Mouse (Mus musculus): ENCODE results near the gene Cep128.

The Cep128 gene

DNA sequence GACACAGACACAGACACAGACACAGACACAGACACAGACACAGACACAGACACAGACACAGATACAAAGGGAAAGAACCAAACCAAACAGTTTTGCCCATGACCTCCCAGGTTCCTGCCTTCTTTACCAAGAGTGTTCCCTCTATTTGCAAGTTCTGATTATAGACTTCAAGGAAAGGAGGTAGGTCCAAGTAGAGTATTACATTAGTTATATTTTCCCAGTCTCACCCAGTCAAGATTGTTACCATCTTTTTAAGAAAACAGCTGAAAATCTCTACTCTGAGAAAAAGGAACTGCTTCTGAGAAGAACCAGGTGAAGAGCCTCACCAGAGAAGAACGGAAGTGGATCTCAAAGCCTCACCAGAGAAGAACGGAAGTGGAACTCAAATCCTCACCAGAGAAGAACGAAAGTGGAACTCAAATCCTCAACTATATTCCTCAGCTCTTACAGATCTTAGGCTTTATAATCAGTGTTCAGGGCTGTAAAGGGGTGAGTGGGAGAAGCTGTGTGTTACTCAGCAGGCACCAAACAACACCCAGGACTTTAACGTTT is 200.8 kb downstream of the Cep128 start:
- peak; percentile 86 for DNase-seq (ENCODE audit: low read depth, low spot score)

DNA sequence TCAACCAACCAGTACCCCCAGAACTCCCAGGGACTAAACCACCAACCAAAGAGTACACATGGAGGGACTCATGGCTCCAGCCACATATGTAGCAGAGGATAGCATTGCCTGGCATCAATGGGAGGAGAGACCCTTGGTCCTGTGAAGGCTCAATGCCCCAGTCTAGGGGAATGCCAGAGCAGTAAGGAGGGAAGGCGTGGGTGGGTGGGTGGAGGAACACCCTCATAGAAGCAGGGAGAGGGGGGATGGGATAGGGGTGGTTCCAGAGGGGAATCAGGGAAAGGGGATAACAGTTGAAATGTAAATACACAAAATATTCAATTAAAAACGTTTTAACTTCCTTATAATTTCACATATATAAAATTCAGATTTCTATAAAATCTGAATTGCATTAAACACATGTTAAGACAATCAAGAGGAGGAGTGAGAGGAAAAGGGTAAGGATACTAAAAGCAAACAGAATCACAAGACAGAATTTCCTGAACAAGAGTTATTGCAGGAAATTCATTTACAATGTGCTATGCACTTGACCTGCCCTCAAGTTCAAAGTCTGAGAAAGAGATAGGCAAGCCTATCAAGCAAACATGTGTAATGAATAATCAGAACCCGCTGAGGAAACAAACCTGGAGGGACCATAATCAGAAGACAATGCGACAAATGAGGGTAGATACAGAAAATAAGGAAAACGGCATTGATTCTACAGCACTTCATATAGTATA is 207.2 kb downstream of the Cep128 start:
- no peak for DNase-seq (ENCODE audit: low read depth, low spot score)

DNA sequence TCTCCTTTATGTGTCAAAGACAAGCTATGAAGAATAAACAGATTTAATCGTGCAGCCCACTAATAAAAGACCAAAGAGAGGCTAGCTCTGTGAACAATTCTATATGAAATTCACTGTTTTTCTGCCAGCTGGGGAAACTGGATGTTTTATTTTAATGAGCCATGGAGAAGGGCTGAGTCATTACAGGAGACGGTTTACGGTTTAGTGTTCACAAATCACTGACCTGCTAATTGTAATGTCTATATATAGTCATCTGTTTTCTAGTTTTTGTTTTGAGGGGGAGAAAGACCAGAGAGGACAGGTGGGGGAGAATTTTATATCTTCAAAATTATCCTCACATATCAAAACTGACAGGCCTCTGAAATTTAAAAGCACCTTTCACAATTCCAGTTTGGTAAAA is 212.6 kb downstream of the Cep128 start:
- DNase-seq (ENCODE audit: low read depth, low spot score): peak; percentile 65

DNA sequence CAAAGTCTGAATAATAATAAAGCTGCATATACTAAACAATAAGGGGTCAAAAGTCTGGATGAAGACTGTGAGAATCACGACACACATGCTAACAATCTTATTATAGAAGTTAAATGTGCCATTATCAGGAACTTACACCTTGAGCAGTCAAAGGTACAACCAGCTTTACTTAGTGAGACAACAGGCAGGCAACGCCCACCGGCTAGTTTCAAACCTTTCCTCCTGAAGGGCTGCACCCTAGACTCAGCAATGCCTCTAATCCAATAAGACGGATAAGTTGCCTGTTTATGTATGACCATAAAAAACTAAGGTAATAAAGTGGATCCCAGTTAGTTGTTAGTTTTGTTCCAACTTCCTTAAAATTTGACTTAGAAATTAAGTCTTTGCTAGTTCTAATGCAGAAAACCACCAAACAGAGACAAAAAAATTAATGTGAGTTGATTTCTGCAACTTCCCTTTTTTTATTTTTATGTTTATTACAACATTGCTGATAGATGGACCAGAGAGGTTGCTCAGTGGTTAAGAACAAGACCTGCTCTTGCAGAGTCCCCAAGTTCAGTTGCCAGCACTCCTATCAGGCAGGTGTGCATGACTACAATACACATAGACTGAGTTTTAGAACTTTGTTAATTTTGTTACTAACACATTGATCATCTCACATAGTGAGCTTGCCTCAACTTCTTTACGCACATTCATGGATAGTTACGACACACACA is 223.0 kb downstream of the Cep128 start:
- DNase-seq (ENCODE audit: low read depth, low spot score): peak; percentile 43

DNA sequence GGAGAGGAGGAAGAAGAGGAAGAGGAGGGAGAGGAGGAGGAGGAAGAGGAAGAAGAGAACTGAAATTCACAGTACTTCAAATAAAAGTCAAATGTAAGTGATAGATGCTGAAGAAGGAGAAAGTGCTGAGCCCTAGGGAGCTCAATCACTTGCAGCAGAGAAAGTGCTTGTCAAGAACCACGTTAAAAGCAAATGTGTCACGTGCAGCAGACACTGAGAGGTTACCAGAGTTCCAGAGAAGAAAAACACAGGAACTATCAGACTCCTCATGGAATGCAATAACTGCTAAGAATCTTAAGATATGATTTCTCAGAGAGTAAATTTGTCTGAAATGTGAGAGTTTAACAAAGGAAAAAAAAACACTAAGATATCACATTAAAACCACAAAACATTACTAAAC is 225.7 kb downstream of the Cep128 start:
- DNase-seq (ENCODE audit: low read depth, low spot score): no peak

DNA sequence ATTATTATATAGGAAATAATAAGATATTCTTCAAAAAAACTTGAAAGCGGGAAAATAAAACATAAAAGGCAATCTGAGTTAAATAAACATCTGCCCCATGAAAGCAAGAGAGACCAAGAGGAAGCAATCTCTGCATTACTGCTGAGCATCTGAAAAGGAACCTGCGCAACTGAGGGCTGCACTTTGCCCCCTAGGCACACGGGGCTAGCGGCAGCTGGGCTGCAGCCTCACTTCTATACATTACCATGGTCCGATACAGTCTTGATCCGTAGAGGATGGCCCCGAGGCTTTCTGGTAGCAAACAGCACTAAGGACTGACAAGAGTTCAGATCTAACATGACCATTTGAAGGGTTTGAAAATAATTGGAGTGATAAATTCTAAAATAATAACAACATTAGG is 230.2 kb downstream of the Cep128 start:
- DNase-seq (ENCODE audit: low read depth, low spot score): no peak

DNA sequence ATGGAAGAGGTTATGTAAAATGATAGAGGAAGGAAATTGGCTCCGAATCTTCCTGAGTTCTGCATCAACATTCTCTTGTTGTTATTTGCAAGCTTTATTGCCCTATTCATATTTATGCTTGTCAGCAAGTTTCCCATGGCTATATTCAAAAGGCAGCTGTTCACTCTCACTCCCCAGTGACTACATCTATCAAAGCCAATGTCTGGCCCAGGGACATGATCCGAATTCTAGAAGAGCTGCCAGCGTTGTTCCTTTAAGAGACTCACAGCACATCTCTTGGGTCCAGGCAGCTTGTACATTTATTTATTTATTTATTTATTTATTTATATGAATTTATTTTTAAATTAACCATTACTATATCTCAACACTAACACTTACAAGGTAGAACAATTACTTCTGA is 235.1 kb downstream of the Cep128 start:
- no peak for DNase-seq (ENCODE audit: low read depth, low spot score)

DNA sequence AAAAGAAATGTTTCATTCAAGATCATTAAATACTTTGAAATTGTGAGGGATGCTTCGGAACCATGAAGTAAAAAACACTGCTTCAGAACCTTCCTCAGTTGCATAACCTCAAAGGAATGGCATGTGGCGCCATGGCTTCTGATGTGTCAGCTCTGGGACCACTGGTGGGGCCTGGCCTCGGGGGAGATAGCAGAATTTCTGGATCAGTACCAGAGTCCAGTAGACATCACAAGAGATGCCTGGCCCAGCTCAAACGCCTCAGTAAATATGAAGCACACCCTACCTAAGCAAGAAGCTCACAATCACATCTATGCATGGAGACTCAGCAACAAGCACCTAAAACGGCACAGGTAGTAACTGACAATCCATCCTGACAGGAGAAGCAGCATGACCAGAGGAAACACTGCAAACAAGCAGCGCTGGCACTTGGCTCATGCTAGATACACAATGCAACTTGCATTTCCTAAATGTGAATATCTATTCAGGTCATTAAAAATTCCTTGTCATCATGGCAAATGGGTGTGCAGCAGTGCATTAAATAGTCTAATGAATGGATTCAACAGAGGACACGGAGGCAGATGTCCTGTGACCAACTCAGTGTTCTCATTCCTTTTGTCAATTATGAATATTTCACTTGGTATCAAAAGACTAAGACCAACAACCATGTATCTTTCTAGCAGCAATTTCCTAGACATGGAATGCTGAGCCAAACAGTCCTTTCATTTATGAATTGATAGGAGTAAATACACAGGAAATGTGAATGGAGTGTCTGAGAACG is 249.3 kb downstream of the Cep128 start:
- no peak for DNase-seq (ENCODE audit: low read depth, low spot score)

DNA sequence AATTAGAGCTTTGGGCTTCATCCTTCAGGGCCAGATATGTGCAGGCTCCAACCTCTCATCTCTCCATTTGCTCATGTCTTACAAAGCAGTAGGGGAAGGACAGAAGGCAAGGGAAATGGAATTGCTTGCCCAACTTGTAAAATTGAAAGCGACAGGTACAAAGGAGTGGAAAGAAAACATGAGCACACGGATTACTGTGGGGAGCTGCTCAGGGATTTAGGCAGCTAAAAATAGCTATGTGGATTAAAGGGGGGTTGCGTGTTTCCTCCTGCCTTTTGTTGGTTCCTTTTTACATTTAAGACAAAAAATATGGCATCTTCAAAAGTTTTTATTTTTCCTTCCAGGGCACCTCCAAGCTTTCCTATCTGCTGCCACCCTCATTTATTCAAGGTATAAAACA is 269.2 kb downstream of the Cep128 start:
- no peak for DNase-seq (ENCODE audit: low read depth, low spot score)

DNA sequence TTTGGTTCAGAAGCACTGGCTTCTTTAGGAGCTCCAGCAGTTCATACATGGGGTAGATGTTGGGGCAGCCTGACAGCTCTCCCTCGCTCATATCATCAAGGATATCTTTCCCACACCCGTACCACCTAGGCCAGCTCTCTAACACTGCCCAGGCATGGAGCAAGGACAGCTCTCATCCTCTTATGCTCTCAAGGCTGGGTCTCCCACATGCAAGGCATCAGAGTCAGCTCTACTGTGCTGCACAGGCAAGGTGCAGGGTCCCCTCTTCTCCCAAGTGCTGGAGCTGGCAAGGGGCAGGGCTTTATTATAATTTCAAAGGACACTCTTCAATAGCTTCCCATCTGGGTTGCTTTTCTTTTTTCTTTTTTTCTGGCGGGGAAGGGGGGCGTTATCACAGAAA is 280.9 kb downstream of the Cep128 start:
- DNase-seq (ENCODE audit: low read depth, low spot score): no peak

DNA sequence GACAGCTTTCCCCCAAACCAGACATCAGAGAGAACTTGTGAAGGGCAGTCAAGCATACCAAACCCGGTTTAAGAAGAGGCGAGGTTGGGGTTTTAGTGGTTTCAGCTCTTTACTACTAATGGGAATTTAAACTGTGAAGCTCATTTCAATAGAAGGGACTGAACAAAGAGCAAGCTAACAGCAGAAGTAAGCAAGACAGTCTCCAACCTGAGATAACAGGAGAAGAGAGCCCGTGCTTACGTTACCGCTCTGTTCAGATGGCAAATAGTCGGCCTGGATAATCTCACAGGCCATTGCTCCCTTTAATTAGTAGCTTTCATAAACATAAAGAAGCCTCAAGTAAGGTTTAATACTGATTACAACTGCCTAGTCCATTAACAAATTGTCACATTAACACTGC is 286.3 kb downstream of the Cep128 start:
- DNase-seq (ENCODE audit: low read depth, low spot score): no peak

DNA sequence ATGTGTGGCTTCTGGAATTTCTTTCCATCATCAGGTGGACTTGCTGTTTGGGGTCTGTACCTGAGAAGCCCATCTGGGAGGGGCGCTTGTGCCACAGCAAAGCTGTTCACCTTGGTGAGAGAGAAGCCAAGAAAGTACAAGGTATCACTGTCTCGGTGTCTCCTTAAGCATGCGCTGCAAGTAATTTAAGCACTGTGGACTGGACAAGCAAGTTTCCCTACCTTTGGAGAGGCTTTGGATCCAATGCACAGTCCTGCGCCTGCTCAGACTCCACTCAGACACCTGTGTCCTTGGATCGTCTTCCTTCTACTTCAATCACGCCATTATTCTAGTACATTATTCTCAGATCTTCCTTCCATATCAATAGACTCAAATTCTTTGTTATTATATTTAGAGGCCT is 288.0 kb downstream of the Cep128 start:
- DNase-seq (ENCODE audit: low read depth, low spot score): no peak

DNA sequence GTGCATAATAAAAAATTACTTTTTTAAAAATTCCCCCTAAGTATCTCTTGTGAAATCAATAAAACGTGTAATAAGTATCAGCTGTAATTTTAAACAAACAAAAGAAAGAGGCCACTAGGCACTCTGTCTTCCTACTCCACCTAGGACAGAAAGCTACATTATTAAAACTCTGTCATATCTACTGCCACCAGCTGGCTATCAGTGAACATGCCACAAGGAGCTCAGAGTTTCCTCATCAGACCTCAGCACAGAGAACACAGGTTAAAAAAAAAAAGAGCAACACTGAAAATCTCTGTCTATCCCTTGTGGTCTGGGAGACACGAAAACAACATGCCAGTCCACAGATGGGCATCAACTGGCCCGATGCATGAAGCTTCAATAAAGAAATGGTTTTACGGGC is 295.9 kb downstream of the Cep128 start:
- DNase-seq (ENCODE audit: low read depth, low spot score): no peak

DNA sequence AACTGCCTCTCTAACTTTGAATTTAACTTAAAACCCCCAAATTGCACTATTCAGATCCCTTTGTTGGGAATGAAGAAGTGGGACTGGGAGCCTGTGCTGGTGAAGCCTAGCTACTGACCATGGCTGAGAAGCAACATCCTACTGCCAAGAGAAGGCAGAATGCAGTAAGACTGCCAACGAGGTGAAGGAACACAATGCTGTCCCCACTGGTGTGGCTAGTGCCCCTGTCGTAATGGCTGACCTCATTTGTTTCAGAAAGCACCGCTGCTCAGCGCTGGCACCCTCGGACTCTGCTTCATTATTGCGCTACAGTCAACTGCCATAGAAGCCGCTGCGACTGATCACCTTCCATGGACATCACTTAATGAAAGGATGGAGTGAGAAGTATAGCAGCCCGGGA is 298.2 kb downstream of the Cep128 start:
- no peak for DNase-seq (ENCODE audit: low read depth, low spot score)

DNA sequence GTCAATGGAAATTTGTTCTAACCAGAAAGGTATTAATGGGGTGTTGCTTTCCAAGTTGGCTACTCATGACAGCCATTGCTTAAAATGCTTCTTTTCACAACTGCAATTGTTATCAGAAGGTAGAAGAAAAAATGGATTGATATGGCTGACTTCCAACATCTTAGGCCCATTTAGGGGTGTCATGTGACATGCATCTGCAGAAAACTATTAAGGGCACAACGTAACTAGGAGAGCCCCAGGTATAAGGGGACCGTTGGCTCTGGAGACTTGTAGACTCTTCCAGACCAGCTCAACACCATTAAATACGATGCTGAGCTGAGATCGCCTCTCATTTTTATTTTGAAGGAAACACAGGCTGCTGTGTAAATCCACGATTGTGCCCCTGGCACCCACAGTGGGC is 308.6 kb downstream of the Cep128 start:
- no peak for DNase-seq (ENCODE audit: low read depth, low spot score)

DNA sequence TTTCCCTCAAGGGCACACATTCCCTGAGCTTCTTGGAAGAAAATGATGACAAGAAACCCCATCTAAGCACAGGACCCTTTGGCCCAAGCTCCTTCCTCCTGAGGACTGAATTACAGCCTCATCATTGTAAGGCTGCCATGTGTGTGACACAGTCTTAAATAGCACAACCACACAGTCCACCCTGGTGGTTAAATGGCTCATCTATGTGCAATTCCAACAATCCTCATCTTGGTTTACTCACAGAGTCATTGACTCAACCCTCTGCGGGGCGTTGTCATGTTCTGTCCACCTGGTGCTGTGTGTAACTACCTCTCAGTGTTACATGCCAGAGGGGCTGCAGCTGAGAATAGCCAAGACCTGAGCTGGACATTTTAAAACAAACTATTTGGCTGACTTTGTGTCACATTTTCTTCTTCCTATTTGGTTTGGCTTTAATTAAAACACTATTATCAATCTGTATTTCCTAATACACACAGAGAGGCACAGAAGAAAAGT is 313.6 kb downstream of the Cep128 start:
- no peak for DNase-seq (ENCODE audit: low read depth, low spot score)

DNA sequence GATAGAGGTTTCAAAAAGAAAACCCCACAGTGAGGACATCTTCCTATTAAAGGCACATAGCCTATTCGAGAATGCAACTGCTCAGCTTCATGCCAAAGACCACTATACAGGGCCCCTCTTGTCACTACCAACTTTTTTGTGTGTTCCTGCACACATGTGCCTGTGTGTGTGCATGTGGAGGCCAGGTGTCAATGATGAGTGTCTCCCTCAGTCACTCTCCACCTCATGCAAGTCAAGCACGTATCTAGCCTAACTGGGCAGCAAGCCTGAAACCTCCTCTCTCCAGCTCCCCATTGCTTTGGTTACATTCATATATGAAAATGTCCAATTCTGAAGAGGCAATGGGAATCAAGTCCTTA is 317.1 kb downstream of the Cep128 start:
- no peak for DNase-seq (ENCODE audit: low read depth, low spot score)

DNA sequence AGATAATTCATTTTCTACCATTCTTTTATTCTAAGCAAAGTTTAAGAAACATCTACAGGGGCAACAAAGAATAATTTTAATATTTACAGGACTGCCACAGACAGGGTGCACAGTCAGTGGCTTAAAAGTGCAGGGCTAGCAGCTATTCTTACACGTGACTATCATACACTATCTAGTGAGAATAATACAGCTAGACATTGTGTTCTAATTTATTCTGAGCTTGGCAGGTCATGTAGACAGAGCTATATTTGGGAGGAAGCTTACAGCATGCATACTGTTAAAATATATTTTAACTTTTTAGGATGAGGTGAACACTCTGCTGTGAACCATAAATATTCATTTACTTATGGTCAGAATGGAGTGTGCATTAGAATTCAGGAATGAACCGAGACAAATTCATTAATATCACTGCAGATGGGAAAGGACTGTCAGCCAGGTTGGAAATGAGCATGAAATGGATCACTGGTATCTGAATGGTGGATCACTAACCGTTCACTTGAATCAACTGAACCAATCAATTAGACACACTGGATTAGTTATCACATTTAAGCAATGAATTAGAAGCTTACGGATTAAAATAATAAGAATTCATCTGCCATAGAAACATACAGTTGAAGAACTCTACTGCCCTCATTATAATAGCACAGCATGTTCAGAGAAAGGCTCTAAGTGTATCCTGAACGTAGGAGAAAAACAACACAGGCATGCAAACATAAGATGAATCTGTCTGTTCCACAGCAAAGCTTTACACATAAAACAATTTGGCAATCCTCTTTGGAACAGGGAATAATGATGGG is 317.7 kb downstream of the Cep128 start:
- DNase-seq (ENCODE audit: low read depth, low spot score): no peak

DNA sequence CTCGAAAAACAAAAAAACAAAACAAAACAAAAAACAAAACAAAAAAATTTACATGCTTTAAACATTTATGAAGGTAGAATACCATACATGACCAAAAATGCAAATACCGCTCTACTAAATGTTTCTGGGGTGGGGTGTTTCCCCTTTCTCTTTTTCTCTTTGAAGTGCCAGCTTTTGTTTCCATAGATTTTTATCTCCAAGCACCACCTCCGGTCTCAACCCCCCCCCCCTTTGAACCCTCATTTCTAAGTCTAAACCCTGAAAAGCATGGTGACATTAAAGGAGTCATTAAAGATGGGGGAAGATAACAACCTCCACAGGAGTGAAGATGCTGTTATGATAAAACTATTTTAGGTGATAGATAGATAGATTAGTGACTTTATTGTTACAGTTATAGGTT is 318.8 kb downstream of the Cep128 start:
- no peak for DNase-seq (ENCODE audit: low read depth, low spot score)

DNA sequence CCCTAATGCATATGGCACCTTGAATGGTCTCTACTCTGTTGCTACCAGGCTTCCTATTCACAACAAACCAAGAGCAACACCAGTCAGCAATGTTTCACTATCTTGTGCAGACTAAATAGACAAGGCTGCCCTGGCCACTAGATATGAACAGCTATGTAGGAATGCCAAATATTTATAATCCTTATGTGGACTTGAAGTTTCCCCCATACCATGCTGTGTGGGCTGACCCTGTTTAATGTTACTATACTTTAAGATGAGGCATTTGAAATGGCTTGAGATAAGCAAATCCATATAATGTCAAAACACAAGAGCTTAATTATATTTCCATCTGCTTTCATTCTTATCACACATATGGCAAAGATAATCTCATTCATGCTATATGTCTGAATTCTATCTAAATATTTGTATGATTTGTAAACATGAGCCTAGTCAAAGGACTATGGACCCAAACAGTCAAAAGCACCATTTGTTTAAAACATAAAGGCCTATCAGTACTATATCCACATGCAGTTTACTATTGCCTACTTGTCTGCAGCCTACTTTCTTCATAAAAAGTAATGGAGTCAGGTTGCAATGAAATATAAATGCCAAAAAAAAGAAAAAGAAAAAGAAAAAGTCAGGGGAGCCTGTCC is 319.7 kb downstream of the Cep128 start:
- no peak for DNase-seq (ENCODE audit: low read depth, low spot score)
